In the genomic region with DNA sequence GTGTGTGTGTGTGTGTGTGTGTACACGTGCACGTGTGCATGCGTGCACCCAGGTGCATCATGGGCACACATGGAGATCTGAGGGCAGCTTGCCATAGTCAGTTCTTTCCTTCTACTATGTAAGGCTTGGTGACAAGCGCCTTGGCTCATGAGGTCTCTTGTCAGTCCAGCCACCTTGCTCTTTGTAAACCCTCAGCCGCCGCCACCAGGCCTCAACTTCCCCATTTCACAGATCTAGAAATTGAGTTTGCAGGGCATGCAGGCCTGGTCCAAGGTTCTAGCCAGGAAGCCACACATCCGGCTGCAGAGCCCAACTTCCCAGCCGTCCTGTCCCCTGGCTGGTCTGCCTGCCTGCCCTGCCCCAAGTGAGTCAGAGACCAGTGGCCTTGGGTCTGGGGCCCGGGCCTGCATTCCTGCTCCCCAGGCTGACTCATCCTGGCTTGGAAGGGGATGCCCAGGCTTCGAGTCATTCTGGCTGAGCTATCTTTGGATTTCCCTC, we compare ENCODE assay signal across 11 mouse cellular contexts. TPM values are rescaled to one million over a fixed set of nuclear protein-coding genes. Genes with fewer than 3 reads are reported as not detected.
DNase-seq lines count a peak whose midpoint lies in the region; TF ChIP-seq lines count a peak whose summit lies in the region.
"Had no signal": no experiment of that assay in that cellular context is flagged by ENCODE, and none has a peak within 500 bp of the region (broad histone marks: within the 10 kb centered on the region; RNA-seq: fewer than 3 reads in every experiment).

No protein-coding gene starts in this region.

- H3K9me3 ChIP-seq in MEL (replicated peaks; ENCODE audit: insufficient read depth, low read length) = no peaks in the 10 kb centered on the region

- H3K4me1 ChIP-seq in MEL (ENCODE audit: control insufficient read depth in 1 of 2, insufficient read depth in 2 of 2, low read length in 2 of 2) = peaks cover 10 to 64% of the 10 kb centered on the region in 2 experiments

- intact Hi-C loops in heart, postnatal 36 days (cut with DNase I) = loop anchor here (5.0 kb wide), 1 partner anchor 60 kb away; no protein-coding TSS in a partner anchor

- H3K27me3 ChIP-seq in MEL (ENCODE audit: control insufficient read depth in 1 of 2, insufficient read depth in 2 of 2, low read length in 2 of 2) = no peaks in the 10 kb centered on the region

- H3K27ac ChIP-seq in MEL (ENCODE audit: control insufficient read depth, low read depth, low read length) = peak overlapping the region; percentile 81

- no peak for TF ChIP-seq CTCF in MEL (IDR thresholded peaks at IDR 0.05 in 2 of 3, conservative IDR thresholded peaks at IDR 0.05 in 1 of 3; ENCODE audit: control insufficient read depth in 1 of 3, insufficient read depth in 1 of 3, low read depth in 2 of 3, low read length in 3 of 3, poor library complexity in 1 of 3, severe bottlenecking in 1 of 3)

- H3K9ac ChIP-seq in MEL (ENCODE audit: control insufficient read depth, low read depth, low read length, poor library complexity, severe bottlenecking) = peak overlapping the region; percentile 48

- H3K4me3 ChIP-seq in MEL (ENCODE audit: control insufficient read depth in 1 of 2, insufficient read depth in 1 of 2, low read depth in 2 of 2, low read length in 2 of 2) = no peak overlapping the region

- H3K79me2 ChIP-seq in MEL (ENCODE audit: control insufficient read depth, insufficient read depth, low read length, poor library complexity) = no peaks in the 10 kb centered on the region

- TF ChIP-seq EP300 in MEL (IDR thresholded peaks at IDR 0.05; ENCODE audit: low read depth in 1 of 2, low read length in 2 of 2) = peak; percentile 85 to 88

- TF ChIP-seq RAD21 in MEL (IDR thresholded peaks at IDR 0.05; ENCODE audit: low read depth, low read length) = no peak

- peak; percentile 97 for DNase-seq in heart, adult 11 months
- no peak for DNase-seq in heart, postnatal 36 days
- DNase-seq in MEL (ENCODE audit: low read depth, low spot score) (peak; percentile 93), liver (peak; percentile 47)
- DNase-seq in c-Kit-positive CD71-negative TER-119-negative erythroid progenitor cells, embryonic 14.5 days (ENCODE audit: low read depth) = peak; percentile 64
- no peak for DNase-seq in thymus, postnatal 14 days
- DNase-seq in embryo, embryonic 9.5 days (ENCODE audit: extremely low spot score) = no peak
- no peak for DNase-seq in embryo, embryonic 10 days (ENCODE audit: low spot score)

- TF ChIP-seq POLR2A in MEL (IDR thresholded peaks at IDR 0.05; ENCODE audit: control insufficient read depth in 1 of 2, insufficient read depth in 1 of 2, low read depth in 1 of 2, low read length in 2 of 2, poor library complexity in 1 of 2) = peak in 1 of 2 experiments; percentile 42; a peak in 1 of 4 replicates

- peaks cover 2 to 45% of the 10 kb centered on the region in 2 experiments for H3K36me3 ChIP-seq in MEL (ENCODE audit: control insufficient read depth in 1 of 2, insufficient read depth in 2 of 2, low read length in 2 of 2)

TF ChIP-seq in MEL, 35 proteins besides CTCF, POLR2A, EP300 and RAD21:
- no peak for TF ChIP-seq ZMIZ1 (IDR thresholded peaks at IDR 0.05; ENCODE audit: low read depth, low read length)
- TF ChIP-seq TAL1 (IDR thresholded peaks at IDR 0.05; ENCODE audit: low read length) = peak; percentile 91
- TF ChIP-seq SIN3A (IDR thresholded peaks at IDR 0.05; ENCODE audit: low read length) = peak; percentile 58
- TF ChIP-seq NRF1 (IDR thresholded peaks at IDR 0.05; ENCODE audit: insufficient read depth, low read depth, low read length, poor library complexity, severe bottlenecking) = peak; percentile 12; the same call in 1 of the 2 replicates
- TF ChIP-seq MAZ (IDR thresholded peaks at IDR 0.05; ENCODE audit: low read depth, low read length) = no peak
- TF ChIP-seq ZKSCAN1 (IDR thresholded peaks at IDR 0.05; ENCODE audit: low read depth, low read length) = peak; percentile 76; the same call in 1 of the 2 replicates
- TF ChIP-seq USF1 (IDR thresholded peaks at IDR 0.05; ENCODE audit: low read depth, low read length) = no peak
- TF ChIP-seq MYC (IDR thresholded peaks at IDR 0.05; ENCODE audit: low read depth, low read length) = peak; percentile 90
- TF ChIP-seq JUND (IDR thresholded peaks at IDR 0.05; ENCODE audit: low read depth, low read length) = peak; percentile 62; the same call in 1 of the 2 replicates
- peak; percentile 58 for TF ChIP-seq ELF1 (IDR thresholded peaks at IDR 0.05; ENCODE audit: low read depth, low read length)
- TF ChIP-seq CHD2 (IDR thresholded peaks at IDR 0.05; ENCODE audit: low read length) = 0 out of 2 replicates have a peak, but pooled peaks have one; percentile 13
- TF ChIP-seq CHD1 (IDR thresholded peaks at IDR 0.05; ENCODE audit: low read depth, low read length) = no peak
- TF ChIP-seq GATA1 (IDR thresholded peaks at IDR 0.05; ENCODE audit: low read depth, low read length) = peak; percentile 65; the same call in 1 of the 2 replicates
- peak; percentile 83 for TF ChIP-seq MXI1 (IDR thresholded peaks at IDR 0.05; ENCODE audit: low read depth, low read length)
- no peak for TF ChIP-seq MAFK (IDR thresholded peaks at IDR 0.05; ENCODE audit: borderline replicate concordance, low read depth, low read length)
- TF ChIP-seq E2F4 (IDR thresholded peaks at IDR 0.05; ENCODE audit: borderline replicate concordance, low read depth, low read length) = no peak
- TF ChIP-seq POLR2AphosphoS2 (IDR thresholded peaks at IDR 0.05; ENCODE audit: low read length) = peak; percentile 38; the same call in 1 of the 2 replicates
- peak; percentile 55; the same call in 1 of the 2 replicates for TF ChIP-seq MYB (IDR thresholded peaks at IDR 0.05; ENCODE audit: low read depth, low read length)
- peak; percentile 62 for TF ChIP-seq RCOR1 (IDR thresholded peaks at IDR 0.05; ENCODE audit: low read depth, low read length)
- TF ChIP-seq MEF2A (IDR thresholded peaks at IDR 0.05; ENCODE audit: extremely low read depth, insufficient replicate concordance, low read depth, low read length, poor library complexity, severe bottlenecking) = no peak
- peak; percentile 50 for TF ChIP-seq HCFC1 (IDR thresholded peaks at IDR 0.05; ENCODE audit: low read depth, low read length)
- TF ChIP-seq ETS1 (IDR thresholded peaks at IDR 0.05; ENCODE audit: low read depth, low read length) = peak; percentile 78
- no peak for TF ChIP-seq KAT2A (conservative IDR thresholded peaks at IDR 0.05; ENCODE audit: low read depth, low read length)
- TF ChIP-seq BHLHE40 (IDR thresholded peaks at IDR 0.05; ENCODE audit: borderline replicate concordance, low read depth, low read length) = peak; percentile 92
- 0 out of 2 replicates have a peak, but pooled peaks have one; percentile 6 for TF ChIP-seq SMC3 (IDR thresholded peaks at IDR 0.05; ENCODE audit: low read depth, low read length)
- TF ChIP-seq UBTF (IDR thresholded peaks at IDR 0.05; ENCODE audit: borderline replicate concordance, insufficient read depth, low read depth, low read length) = 0 out of 2 replicates have a peak, but pooled peaks have one; percentile 77
- peak; percentile 77; the same call in 1 of the 2 replicates for TF ChIP-seq TBP (IDR thresholded peaks at IDR 0.05; ENCODE audit: low read depth, low read length)
- TF ChIP-seq MAX (IDR thresholded peaks at IDR 0.05; ENCODE audit: low read length) = peak; percentile 87
- peak; percentile 22; the same call in 1 of the 2 replicates for TF ChIP-seq ZNF384 (IDR thresholded peaks at IDR 0.05; ENCODE audit: low read depth, low read length)
- no peak; the same call in 1 of the 2 replicates for TF ChIP-seq NELFE (IDR thresholded peaks at IDR 0.05; ENCODE audit: low read depth, low read length)
- TF ChIP-seq POLR2AphosphoS5 (IDR thresholded peaks at IDR 0.05; ENCODE audit: borderline replicate concordance, low read depth, low read length) = no peak; the same call in 1 of the 2 replicates
- 0 out of 2 replicates have a peak, but pooled peaks have one; percentile 3 for TF ChIP-seq ZC3H11A (IDR thresholded peaks at IDR 0.05; ENCODE audit: low read depth, low read length)
- TF ChIP-seq TCF12 (IDR thresholded peaks at IDR 0.05; ENCODE audit: low read depth, low read length) = peak; percentile 88
- no peak for TF ChIP-seq GABPA (IDR thresholded peaks at IDR 0.05; ENCODE audit: low read depth, low read length)
- no peak for TF ChIP-seq USF2 (IDR thresholded peaks at IDR 0.05; ENCODE audit: borderline replicate concordance in 1 of 2, insufficient read depth in 1 of 2, low read depth in 1 of 2, low read length in 2 of 2)

RNA-seq across cellular contexts. Expression of gene Smg9, which starts 12.3 kb away (rescaled TPM):
- total RNA-seq in heart, postnatal 36 days (2021) = 1 to 10 TPM; 7.1 to 9.6 TPM
- total RNA-seq in MEL (2012; rRNA removed) = 47.5 and 54.6 TPM in 2 replicates
- 10 to 100 TPM in 1 of 2 experiments, not detected in 1; 95.3 TPM for polyA plus RNA-seq in MEL (2012; ENCODE audit: insufficient read depth in 1 of 2, insufficient read length in 2 of 2, low read depth in 1 of 2, low replicate concordance in 2 of 2, missing spikeins in 1 of 2)

RNA-seq across cellular contexts. Expression of gene Kcnn4, which starts 17.0 kb away (rescaled TPM):
- under 1 TPM; 0.42 to 0.62 TPM for total RNA-seq in heart, postnatal 36 days (2021)
- 175 and 256 TPM in 2 replicates for total RNA-seq in MEL (2012; rRNA removed)
- polyA plus RNA-seq in MEL (2012; ENCODE audit: insufficient read depth in 1 of 2, insufficient read length in 2 of 2, low read depth in 1 of 2, low replicate concordance in 2 of 2, missing spikeins in 1 of 2) = 100 to 1,000 TPM in 1 of 2 experiments, not detected in 1; 188 TPM

RNA-seq across cellular contexts. Expression of gene Lypd5, which starts 38.1 kb away (rescaled TPM):
- not detected for total RNA-seq in heart, postnatal 36 days (2021)
- total RNA-seq in MEL (2012; rRNA removed) = not detected in 2 replicates
- polyA plus RNA-seq in MEL (2012; ENCODE audit: insufficient read depth in 1 of 2, insufficient read length in 2 of 2, low read depth in 1 of 2, low replicate concordance in 2 of 2, missing spikeins in 1 of 2) = not detected
- polyA plus RNA-seq: forebrain, embryonic 16.5 days; intestine, embryonic 16.5 days had no signal

RNA-seq across cellular contexts. Expression of gene Tescl, which starts 53.4 kb away (rescaled TPM):
- total RNA-seq in heart, postnatal 36 days (2021) = not detected
- not detected in 2 replicates for total RNA-seq in MEL (2012; rRNA removed)
- not detected for polyA plus RNA-seq in MEL (2012; ENCODE audit: insufficient read depth in 1 of 2, insufficient read length in 2 of 2, low read depth in 1 of 2, low replicate concordance in 2 of 2, missing spikeins in 1 of 2)
- polyA plus RNA-seq: forebrain, embryonic 16.5 days; intestine, embryonic 16.5 days; thymus, postnatal 0 days had no signal

Comparison
In these comparisons a context has a peak if more than half of its experiments do, and no peak if none do; other contexts are left out.
1. DNase-seq: peak in heart, adult 11 months (single experiment), MEL (single experiment), c-Kit-positive CD71-negative TER-119-negative erythroid progenitor cells, embryonic 14.5 days (single experiment) and liver (single experiment); none in heart, postnatal 36 days (0 of 2), thymus, postnatal 14 days (single experiment), embryo, embryonic 9.5 days (single experiment) and embryo, embryonic 10 days (single experiment).
2. RNA of gene Kcnn4, which starts 17.0 kb away (total RNA-seq): 175 to 256 TPM in MEL; 0.42 to 0.62 TPM in heart, postnatal 36 days; every median in the first group is over 100 times any median in the second.